Mouse (Mus musculus) lung, postnatal 10 days (tissue): Measurements from ENCODE around the gene Tyk2.
A peak's percentile ranks its signal among the peaks of the same experiment; 100 is the strongest.

Experiments used
- DNase-seq: peaks from one replicate; pipeline ENCODE4 v3.0.0; 2021

The Tyk2 gene

DNA sequence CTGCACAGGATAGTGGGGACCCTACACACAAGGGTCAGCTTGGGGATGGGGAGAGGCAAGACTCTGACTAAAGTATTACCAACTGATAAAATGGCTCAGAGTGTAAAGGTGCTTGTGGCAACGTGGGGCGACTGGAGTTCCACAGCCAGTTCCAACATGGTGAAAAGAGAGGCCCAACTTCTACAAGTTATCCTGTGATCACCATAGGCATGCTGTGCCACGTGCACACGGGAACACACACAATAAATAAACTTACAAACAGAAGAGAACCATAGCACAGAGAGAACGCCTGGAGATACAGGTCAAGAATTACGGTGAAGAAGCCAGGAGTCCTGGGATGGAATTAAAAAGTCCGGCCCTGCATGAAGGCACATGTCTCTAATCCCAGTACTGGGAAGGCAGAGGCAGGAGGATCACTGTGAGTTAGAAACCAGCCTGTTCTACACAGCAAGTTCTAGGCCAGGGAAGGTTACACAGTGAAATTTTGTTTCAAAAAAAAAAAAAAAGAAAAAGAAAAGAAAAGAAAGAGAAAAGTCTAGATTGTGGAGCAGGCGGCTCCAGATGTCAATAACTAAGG, 18.1 kb upstream of the Tyk2 start:
- no peak for DNase-seq

DNA sequence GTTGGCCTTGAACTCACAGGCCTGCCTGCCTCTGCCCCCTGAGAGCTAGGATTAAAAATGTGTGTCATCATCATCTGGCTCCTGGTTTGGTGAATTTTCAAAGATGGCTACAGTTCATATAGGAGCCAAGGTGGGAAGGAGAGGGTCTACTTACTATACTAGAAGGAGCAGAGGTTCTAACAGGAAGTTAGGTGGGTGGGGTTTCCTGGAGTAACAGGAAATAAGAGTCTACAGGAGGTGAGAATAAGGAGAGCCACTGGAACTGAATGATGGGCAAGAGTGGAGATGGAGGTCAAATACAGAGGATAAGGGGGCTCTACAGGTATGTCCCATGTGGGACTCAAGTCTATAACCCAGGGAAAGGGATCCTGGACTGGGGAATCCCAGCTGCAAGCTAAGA, 17.4 kb upstream of the Tyk2 start:
- no peak for DNase-seq

DNA sequence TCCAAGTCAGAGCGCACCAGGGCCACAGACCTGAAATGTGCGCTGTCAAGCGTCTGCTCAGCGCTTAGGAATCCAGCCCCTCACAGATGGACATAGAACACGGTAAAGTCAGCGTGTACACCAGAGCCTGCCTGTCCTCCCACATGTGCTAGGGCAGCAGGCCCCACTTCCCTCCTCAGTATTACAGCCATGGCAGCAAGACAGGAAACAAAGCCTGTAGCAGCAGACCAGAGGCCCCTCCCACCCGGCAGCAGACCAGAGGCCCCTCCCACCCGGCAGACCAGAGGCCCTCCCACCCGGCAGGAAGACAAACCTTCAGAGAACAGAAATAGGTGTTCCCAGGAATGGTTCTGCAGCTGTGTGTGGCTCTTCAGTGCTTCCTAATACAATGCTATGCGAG, 15.7 kb upstream of the Tyk2 start:
- peak; percentile 61 for DNase-seq

GRCm38 (mm10) chr9:21145431-21145830, 14.4 kb upstream of the Tyk2 start:
- peak; percentile 50 for DNase-seq

DNA sequence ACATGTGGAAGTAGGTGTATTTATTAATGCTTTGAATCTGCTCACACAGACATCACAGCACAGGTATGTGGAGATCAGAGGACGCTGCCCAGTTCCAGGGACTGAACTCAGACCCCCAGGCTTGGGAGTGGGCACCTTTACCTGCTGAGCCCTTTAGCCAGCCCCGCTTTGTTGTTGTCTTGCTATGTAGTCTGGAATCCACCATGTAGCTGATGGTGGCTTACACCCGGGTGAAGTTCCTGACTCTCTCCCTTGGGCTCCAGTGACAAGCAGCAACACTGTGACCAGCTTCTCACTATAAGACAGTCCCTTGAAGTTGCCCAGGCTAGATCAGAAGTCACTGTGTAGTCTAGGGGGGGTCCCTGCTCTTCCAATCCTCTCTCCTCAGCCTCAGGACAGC, 13.3 kb upstream of the Tyk2 start:
- no peak for DNase-seq

DNA sequence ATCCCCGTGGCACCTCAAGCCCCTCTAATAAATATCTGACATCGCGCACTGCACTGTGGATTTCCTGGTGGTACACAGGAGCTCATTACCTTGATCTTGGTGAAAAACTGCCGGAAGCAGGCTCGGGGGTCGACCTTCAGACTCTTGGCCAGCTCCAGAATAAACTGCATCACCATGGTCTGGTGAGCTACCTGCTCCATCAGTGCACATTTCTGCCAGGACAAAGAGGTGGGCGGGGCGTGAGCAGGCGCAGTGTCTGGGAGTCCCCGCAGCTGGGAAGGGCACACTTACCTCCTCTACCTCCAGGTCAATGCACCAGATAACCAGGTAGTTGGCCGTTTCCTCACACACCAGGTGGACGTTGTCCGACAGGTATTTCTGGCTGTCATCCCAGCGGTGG, 10.9 kb upstream of the Tyk2 start:
- no peak for DNase-seq

DNA sequence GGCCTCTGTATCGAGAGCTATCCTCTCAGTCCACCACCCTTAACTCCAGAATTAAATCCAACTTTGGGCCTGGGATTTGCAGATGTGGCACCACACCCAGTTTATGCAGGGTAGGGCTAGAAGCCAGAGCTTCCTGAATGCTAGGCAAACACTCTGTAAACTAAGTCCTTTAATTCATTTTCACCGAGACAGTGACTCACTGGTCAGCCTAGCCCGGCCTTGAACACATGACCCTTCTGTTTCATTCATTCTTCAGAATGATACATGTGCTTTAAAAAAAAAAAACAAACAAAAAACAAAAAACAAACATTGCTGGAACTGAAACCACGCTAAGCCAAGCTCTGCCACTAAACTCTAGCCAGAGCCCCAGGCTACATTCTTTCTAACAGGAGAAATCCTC, 7.3 kb upstream of the Tyk2 start:
- DNase-seq: no peak

DNA sequence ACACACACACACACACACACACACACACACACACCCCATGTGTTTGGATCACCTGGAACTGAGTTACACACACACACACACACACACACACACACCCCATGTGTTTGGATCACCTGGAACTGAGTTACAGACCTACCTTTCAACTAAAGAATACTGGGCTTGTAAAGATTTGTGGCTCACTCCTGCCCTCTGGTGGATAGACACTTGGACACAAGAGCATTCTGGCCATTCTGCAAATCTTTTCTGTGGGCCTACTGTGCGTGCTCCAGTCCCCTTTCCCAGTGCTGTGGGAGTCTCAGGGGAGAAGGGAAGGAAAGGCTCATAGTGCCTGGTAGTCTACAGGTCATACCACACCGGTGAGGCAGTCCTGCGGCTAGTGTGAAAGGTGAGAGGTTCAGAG, 6.2 kb upstream of the Tyk2 start:
- DNase-seq: peak; percentile 78

DNA sequence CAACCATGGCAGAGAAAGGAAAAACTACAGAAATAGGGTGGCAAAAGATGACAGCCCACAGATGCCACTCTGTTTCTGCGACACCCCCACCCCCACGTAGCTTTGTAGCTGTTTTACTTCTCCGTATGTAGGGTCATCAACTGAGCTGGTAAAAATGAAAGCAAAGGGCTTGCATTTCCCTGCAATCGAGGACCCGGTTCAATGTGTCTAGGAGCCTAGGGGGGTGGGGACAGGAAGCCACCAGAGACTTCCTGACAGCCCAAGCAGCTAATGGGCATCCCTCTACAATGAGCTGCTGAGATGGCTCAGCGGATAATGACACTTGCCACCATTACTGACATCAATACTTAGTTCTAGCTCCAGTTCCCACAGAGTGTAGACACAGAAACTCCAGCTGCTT, 5.4 kb upstream of the Tyk2 start:
- DNase-seq: peak; percentile 43

DNA sequence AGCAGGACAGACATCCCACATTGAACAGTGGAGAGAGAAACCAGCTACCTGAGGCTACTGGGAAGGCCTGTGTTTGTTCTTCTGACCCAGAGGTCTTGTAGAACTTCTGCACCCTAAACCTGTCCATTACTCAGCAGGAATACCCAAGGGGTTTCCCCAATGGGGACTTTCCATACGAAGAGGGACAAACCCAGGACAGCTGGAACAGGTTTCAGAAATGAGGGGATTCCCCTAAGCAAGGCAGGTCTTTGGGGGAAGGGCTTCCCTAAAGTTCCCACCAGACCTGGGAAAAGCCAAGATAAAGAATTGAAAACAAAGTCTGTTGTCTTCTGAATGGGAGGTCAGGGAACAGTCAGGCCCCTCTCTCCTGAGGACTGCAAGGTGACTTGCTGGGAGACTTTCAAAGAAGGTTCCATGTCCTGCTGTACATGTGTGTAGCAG, 4.9 kb upstream of the Tyk2 start:
- no peak for DNase-seq

GRCm38 (mm10) chr9:21135329-21135890, 4.4 kb upstream of the Tyk2 start:
- no peak for DNase-seq

DNA sequence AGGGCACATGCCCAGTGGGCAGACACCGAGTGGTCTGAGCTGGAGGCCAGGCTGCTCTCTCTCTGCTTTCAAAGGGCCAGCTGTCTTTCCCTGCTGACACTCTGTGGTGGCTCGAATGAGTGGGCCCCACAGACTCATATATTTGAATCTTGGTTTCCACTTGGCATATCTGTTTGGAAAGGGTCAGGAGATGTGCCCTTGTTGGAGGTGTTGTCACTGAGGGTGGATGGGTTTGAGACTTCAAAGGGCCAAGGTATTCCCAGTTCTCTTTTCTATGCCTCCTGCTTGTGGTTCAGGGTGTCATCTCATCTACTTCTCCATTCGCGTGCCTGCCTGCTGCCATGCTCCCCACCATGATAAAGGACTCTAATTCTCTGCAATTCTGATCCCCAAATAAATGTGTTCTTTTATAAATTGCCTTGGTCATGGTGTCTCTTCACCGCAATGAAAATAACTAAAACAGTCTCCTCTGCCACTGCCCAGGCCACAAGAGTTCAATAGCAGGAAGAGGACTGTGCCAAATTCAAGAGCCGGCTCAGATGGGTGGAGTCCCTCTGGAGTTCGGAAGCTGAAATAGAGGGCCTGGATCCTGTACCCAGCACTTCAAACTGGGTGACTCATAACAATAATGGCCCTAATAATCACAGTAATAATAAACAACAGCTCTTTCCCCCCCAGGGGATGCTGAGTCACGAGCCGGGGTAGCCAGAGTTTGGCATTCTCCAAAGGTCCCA, 3.7 kb upstream of the Tyk2 start:
- peak; percentile 70 for DNase-seq

DNA sequence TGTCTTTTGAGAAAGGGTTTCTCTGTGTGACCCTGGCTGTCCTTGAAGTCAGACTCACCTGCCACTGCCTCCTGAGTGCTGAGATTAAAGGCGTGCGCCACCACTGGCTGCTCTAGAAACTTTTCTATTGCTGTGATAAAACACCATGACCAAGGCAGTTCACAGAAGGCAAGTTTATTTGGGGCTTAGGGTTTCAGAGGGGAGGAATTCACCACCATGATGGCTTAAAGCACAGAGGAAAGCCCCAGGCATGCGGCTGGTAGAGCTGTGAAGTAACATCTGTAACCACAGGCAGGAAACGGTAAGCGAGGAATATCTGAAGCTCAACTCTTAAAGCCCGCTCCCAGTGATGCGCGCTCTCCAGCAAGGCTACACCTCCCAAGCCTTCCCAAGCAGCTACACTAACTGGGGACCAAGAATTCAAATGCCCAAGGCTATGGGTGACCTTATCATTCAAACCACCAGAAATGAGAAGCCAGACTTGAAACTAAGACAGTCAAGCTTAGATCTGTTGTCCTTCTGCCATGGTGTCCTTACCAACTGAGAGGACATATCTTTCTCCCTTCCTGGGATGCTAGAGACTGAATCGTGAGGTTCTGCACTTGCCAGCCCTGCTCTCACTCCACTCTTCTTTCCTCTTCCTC, 2.1 kb upstream of the Tyk2 start:
- no peak for DNase-seq

GRCm38 (mm10) chr9:21132102-21132775, 1.2 kb upstream of the Tyk2 start:
- no peak for DNase-seq

GRCm38 (mm10) chr9:21126259-21126627, 4.8 kb downstream of the Tyk2 start:
- DNase-seq: no peak

GRCm38 (mm10) chr9:21125502-21126258, 5.4 kb downstream of the Tyk2 start:
- DNase-seq: no peak

DNA sequence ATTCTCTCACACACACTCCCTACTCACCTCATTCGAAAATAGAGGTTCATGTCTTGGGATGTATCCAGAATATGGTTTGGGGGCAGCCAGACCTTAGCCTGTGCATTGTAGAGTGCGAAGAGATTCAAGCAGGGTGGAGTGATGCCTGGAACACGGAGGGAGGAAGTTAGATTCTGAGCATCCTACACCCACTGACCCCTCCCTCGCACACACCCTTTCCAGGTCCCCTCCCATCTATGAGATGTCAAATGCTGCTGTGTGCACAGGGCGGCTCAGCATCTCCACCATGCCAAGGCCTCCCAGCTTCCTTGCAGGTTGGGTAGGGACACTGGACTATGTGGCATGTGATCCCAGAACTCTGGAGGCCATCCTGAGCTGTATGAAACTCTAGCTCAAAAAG, 6.2 kb downstream of the Tyk2 start:
- no peak for DNase-seq

DNA sequence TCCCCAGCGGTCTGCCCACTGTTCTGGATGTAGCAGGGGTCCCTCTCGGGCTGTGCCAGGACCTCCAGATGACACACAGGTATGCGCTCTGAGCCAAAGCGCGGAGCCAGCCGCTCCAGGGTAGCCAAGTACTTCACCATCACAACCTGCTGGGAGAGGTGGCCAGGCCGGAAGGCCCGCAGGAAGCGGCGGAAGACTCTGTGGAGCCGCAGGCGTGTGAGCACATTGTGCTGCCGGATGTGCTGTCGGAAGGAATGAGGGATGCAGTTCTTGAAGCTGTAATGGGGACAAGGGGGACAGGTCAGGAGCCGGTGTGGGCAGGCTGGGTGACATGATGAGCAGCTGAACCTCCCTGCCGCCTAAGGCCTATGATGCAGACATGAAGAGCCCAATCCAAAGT, 9.6 kb downstream of the Tyk2 start:
- no peak for DNase-seq

DNA sequence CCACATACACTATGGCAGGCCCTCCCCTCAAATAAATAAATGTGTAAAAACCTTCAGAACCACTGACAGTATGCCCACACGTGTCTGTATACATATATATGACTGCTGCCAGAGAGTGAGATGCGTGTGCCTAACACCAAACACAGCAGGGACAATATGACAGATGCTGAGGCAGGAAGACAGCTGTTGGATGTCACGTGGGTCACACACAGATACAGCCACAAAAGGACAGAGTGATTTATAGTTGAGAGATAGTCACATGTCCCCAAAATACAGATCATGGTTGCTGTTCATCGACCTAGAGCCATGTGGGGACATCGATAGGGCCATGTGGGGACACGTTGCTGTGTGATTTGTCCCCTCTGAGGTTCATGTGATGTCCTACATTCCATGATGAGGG, 14.0 kb downstream of the Tyk2 start:
- DNase-seq: no peak

DNA sequence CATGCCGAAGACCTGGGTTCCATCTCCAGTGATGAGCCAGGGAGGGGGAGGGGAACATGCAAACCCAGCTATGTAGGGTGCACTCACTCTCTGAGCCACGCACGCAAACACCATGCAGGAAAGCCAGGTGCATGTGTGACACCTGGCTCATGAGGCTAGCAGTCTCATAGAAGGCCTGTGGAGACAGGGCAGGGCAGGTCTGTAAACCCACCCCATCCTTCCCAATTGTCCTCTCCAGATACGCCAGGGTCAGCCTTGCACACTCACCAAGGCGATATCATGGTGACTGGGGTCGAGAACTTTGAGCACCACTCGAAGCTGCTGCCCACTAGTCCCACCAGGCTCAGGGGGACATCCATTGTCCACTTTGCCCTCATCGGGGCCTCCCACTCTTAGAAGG, 15.9 kb downstream of the Tyk2 start:
- DNase-seq: no peak

- no peak for DNase-seq
Measured at GRCm38 (mm10) chr9:21114190-21114589, 16.9 kb downstream of the Tyk2 start.

DNA sequence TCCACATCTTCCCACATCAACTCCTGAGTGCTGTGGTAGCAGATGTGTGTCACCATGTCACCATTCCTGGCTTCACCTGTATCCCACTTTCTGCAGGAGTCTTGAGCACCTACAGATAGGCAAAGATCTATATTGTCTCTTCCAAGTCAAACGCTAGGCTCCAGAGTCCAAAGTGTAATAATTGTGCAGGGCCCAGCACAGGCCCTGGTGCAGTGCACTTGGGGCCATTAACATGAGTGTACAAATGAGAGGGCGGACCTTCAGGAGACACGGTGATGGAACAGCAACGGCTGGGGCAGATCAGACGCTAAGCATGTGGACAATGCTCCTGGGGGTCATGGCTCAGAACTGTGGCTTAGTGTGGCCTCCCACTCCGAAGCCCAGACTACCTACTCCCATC, 17.3 kb downstream of the Tyk2 start:
- DNase-seq: no peak
